Mouse (Mus musculus) MEL-GATA-1-ER (cell line): ENCODE results near the gene Esr2.
"Not testable (repeated sequence)": the region's sequence is repeated elsewhere in the genome, so short reads cannot be mapped to it uniquely, and the experiment has no call there.

ENCODE experiments used
- DNase-seq: peaks from one replicate; pipeline ENCODE4 v3.0.0-alpha.2; 2012; ENCODE audit warnings: low read depth; ENCODE audit errors: extremely low read depth

Gene Esr2

DNA sequence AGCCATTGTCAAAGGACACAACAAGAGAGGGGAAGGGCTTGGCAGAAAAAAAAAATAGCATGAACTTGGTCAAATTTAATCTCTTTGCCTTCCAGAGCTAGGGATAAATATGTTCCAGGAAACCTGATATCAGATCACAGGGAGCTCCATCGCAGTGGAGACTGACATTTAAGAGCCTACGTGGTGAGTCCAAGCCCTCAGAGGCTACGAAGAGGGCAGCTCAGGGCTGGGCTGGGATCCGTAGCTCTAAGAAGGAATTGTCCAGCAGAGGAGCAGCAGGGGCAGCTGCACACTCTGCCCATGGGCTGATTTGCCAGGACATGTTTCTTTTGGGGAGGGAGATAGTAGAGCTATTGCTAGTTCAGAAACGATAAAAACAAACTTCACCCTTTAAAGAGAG lies 11.4 kb downstream of the Esr2 start:
- DNase-seq: no peak

DNA sequence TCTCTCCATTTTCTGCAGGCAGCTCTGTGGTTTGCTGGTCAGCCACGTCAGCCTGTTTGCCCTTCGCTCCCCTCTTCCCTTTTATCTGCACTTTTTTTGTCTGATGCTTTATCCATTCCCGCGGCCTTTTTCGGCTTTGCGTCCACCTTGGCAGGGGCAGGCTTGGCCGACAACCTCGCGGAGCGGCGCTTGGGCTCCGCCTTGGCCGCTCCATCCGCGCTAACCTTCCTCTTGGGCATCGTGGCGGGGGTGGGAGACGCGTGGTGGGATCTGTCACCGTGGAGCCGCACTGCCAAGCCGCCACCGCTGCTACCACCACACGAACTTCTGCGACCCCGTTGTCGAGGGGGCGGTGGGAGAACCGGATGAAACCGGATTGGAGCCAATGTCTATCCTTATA lies 24.7 kb downstream of the Esr2 start:
- DNase-seq: not testable (repeated sequence)

DNA sequence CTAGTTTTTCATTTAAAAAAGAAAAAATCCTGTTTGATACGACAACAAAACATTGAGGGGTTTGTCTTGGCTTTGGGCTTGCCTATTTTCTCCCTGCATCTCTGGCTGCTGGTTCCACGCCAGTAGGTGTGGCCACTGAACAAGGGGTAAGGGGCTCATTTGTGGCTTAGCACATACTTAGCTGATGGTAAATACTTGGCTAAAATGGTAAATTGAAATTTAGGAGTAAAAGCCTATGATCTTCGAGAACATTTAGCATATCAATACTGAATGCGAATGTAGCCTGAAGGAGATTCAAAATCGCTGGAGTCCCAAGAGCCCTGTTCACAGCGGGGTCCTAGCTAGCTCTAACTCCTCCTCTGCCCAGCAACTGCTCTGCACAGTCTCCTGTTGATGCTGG lies 40.4 kb downstream of the Esr2 start:
- DNase-seq: no peak

DNA sequence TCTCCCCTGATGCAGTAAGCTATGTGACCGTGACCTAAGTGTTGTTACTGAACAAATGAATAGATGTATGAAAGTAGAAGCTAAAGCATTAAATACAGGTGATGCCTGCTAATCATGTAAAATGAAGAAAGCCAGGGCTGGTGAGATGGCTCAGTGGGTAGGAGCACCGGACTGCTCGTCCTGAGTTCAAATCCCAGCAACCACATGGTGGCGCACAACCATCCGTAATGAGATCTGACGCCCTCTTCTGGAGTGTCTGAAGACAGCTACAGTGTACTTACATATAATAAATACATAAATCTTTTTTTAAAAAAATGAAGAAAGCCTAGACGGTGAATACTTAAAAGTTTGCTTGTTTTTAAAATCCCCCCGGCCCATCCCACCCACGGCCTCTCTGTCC lies 44.0 kb downstream of the Esr2 start:
- DNase-seq: not testable (repeated sequence)

DNA sequence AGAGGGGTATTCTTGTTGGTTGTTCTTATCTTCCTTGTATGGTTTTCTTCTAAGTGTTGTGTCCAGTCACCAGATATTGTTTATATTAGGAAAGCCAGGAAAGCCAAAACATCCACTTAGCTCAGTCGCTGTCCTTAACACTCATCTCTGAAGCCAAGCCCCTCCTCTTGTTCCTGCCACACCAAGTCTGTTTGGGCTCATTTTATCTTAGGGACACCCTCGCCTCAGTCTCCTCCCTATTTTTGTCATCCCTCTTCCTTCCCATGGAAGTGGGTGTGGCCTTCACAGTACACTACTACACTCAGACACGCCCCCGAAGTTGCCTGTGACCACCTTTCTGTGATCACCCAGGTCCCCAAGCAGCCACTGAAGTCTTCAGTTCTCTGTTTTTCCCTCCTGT lies 44.5 kb downstream of the Esr2 start:
- no peak for DNase-seq

DNA sequence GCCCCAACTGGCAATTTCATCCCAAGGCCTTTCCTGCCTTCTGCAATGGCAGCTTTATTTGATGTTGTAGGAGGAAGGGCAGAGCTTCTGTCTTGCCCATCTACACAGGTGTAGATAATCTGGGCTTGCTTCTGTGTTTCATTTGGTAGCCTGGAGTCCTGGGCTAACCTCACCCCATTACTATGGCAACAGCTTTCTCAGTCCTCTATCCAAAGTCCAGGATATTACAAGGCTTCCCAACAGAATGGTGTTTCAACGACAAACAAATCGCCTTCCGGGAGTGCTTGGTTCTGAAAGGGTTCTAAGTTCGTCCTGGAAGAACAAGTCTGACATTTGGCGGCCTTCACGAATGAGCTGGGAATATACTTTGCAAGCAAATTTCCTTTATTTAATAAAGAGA lies 46.2 kb downstream of the Esr2 start:
- no peak for DNase-seq

DNA sequence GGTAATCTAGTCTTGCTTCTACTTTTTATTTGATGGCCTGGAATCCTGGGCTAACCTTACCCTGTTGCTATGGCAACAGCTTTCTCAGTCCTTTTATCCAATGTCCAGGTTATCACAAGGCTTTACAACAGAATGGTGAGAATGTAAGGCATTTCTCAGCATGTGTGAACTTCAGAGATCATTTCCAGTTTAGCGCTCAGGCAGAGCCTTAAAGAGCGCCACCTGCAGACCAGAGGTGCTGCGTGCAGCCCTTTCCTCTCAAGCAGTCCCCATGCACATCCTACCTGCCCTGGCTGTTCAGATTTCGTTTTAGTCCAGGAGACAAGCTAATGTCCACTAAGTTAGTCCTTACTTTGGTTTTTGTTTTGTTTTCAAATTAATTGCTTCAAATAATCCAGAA lies 46.8 kb downstream of the Esr2 start:
- DNase-seq: peak; percentile 29

DNA sequence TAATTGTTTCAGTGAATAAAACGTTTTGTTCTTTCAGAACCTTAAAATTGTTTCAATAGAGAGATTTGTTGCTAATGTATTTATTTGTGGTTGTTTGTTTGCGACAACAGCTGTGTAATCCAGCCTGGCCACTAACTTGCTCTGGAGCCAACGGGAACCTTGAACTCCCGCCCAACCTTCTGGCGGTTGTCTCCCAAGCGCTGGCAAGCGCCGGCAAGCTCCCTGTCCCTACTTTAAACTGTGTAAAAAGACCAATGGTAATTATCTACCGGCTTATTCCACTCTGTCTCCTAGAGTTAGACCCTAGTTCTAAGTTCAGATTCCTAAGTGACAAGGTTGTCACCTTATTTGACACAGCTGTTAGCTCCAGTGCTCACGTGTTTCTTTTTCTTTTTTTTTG lies 48.2 kb downstream of the Esr2 start:
- DNase-seq: no peak

DNA sequence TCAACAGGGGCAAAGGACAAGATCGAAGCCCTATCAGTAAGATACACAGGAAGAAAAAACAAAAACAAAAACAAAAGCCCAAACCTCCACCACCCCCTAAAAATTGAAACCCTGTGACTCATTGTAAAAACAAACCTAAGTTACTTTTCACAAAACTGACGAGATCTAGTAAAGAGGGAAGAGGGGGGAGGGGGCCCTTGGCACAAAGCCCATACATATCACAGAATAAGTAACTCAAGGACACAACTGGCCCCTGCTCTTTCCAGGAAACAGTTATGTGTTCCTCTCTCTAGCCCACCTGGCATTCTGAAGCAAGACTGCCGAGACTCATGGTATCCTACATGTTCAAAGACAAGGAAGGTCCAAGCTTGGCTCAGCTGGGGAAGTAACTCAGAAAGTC lies 48.8 kb downstream of the Esr2 start:
- no peak for DNase-seq

DNA sequence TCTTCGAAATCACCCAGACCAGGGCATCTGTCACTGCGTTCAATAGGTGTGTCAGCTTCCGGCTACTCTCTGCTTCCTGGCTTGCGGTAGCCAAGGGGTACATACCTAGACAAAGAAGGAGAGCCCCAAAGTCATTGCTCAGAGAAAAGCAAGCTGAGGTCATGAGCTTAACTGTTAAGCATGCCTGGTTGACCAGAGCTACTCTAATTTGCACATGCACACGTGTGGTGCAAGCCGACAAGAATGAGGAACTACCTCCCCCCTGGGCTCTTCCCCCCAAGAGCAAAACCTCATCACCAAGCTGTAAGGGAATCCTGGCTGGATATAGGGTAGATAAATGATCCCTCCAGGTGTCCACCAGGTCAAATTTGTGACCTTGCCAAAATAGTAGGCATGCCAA lies 53.8 kb downstream of the Esr2 start:
- DNase-seq: no peak

DNA sequence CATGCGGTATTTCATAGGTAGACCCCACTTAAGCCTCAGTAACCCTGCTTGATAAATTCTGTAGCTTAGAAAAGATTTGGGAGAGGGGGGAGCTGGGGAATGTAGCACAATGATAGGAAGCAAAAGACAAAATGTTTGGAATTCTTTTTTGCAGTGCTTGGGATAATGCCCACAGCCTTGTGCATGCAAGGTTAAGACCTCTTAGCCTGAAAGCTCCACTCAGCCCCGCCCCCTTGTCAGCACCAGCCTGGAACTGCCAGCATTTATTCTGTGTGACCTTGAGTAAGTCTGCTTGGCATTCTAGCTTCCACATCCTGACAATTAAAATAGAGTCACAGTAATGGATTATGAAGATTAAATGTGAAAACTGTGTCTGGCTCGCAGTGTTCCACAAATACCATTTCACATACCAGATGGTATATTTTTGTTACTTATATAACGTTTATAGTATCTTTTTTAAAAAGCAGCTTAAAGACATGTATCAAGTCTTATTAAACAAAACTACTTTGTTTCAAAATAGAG lies 59.4 kb downstream of the Esr2 start:
- DNase-seq: no peak

DNA sequence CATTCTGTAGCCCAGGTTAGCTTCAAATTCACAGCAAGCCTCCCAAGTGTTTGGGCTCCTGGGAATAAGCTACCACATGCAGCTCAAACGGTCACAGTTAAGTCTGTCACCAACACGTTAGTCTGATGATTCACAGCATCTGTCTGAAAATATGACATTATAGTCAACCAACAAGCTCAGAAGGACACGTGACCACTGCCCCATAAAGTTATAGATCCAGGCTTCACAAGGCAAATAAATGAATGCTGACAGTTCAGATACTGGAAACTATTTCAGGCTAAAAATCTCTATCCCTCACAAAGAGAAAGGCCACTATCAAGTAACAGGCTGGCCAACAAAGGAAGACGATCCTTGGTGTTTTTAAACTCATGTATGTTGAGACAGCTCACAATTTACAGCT lies 60.5 kb downstream of the Esr2 start:
- DNase-seq: no peak

DNA sequence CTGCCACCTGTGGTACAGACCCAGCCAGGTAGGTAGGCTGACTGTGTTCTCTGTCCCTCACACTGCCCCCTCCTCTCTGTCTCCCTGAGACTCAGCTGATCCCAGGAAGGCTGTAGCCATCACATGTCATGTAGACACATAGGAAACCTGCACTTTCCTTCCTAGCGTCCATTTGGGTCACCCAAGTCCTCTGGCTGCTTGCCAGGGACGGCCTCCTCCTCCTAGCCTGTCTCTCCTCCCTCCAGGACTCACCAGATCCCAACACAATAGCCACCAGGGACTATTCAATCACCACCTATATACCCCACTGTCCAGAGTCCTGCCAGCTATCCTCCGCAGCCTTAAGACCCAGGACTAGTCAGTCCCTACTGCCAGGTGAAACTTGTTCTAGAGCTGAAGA lies 66.0 kb downstream of the Esr2 start:
- no peak for DNase-seq

DNA sequence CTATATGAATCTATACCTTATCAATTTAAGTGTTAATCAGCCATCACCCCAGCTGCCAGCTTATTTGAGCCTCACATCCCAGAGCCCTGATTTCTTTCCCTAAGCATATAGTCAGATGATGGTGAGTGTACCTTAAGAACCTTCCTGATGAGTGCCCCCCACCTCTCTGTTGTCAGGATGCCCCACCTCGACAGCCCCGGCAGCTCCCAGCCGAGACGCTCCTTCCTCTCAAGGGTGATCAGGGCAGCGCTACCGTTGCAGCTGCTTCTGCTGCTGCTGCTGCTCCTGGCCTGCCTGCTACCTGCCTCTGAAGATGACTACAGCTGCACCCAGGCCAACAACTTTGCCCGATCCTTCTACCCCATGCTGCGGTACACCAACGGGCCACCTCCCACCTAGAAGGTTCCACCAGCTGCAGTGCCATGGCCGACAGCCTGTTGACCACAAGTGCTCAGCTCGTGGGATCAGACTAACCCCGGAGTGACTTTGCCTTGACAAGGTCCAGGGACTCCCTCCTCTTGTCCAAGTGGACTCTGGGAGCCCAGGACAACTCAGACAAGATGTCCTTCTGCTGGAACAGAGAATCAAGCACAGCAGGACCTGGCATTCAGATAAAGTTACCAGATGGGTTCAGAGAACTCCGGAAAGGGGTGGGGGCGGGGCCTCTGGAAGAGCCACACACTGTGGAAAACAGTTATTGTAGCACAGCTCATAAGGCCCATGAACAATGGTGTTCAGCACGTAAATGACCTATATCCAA lies 67.2 kb downstream of the Esr2 start:
- no peak for DNase-seq

DNA sequence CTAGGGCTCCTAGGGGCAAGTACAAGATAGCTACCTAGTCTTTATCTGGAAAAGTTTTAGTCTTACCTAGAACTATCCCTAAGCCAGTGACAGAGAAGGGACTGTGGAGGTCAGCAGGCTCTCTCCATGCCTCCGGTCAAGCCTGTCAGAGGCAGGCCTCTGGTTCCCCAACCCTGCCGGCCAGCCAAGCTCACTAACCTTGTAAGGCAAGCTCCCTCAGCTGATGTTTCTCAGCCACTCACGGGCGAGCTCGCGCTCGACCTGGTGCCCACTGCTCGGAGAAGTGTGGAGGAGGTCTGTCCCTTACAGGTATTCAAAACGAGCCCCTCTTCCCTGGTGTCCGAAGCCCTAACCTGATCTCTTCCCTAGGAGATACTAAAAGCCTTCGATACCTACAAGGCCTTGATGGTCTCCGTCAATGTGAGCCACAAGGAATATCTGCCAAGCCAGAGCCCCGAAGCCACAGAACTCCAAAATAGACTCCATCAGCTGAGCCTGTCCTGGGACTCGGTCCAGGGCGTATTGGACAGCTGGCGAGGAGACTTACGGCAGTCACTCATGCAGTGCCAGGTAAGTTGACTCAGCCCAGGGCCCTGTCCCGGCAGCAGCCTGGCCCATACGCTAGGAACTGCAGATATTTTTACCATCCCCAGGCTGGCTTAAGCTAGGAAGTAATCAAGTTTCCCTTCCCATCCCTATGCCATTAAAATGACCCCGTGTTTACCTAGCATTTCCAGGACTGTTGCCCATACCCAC lies 72.3 kb downstream of the Esr2 start:
- no peak for DNase-seq

DNA sequence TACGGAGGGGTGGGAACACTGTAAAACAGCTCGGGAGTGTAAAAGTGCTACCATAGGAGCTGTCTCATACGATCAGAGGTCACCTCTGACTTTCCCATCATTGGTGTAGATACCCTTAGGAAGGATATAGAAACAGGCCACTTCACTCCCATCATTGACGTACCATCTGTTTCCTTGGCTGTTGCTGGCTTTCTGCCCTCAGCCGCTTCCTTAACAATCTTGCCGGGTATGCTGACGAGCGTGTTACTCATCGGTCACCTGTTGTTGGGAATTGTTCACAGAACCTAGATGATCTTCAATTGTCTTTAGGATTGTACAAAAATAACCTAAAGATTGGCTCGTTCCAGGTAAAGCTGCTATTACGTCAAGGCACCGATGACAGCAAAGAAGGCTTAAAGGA lies 74.4 kb downstream of the Esr2 start:
- no peak for DNase-seq

DNA sequence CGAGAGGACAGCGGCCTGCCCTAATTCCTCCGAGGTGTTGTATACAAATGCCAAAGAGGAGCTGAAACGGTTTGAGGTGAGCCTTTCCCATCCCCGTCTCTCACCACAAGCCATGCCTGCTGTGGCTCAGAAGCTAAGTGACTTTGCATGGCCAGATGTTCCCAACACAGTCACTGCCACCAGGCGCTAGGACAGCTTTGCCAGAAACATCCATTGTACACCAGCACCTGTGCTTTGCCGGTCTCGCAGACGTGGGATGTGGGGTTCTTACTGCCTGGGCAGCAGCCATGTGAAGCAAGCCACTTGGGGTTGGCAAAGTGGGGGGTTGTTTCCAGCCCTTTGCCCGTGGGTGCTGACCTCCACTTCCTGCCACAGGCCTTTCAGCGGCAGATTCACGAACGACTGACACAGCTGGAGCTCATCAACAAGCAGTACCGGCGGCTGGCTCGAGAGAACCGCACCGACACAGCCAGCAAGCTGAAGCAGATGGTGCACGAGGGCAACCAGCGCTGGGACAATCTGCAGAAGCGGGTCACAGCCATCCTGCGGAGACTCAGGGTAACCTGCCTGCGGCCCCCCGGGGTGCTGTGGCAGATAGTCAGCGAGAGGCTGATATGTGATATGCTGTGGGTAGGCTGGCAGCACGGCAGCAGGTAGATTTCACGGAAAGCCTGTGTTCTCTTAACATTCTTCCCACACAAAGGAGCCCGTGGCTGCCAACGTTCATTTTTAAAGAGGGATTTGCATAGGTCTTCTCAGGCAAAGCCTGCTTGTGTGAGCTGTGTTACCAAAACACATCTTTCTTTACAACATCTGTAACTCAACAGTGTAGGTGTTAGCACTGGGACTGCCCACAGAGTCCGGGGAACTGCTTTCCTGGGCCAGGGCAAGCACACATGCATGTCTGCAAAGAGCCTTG lies 81.7 kb downstream of the Esr2 start:
- DNase-seq: no peak

DNA sequence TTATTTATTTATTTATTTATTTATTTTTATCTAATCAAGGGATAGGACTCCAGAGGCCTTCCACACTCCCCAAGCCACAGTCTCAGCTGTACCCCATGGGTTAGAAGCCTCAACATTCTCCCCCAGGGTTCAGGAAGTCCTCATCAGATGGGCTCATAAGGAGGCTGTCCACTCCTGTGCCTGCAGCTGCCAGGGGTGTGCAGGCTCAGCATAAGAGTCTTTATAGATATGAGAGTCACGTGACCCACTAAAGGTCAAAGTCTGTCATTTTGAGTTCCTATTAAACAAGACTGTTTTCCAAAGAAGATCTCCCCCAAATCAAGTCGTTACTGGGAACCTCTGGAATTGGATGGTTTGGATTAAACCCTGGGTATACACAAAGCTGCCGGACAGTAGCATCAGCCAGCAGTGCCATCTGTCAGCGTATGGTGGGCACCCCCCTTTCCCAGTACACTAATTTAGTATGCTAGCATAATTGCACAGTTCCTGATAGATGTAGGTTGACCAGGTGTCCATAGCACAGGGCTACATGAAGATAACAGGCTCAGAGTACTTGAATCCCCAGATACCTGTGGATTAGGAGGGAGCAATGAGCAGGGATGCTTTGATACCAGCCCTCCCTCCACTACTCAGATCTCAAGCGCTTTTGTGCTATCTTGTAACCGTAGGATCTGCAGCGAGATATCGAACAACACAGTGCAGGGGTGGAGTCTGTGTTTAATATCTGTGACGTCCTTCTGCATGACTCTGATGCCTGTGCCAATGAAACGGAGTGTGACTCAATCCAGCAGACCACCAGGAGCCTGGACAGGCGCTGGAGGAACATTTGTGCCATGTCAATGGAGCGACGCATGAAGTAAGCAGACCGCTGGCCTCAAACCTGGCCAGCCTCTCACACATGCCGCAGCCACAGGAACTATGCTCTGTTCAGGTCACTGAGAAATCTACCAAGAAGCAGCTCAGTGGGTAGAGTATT lies 83.2 kb downstream of the Esr2 start:
- no peak for DNase-seq

DNA sequence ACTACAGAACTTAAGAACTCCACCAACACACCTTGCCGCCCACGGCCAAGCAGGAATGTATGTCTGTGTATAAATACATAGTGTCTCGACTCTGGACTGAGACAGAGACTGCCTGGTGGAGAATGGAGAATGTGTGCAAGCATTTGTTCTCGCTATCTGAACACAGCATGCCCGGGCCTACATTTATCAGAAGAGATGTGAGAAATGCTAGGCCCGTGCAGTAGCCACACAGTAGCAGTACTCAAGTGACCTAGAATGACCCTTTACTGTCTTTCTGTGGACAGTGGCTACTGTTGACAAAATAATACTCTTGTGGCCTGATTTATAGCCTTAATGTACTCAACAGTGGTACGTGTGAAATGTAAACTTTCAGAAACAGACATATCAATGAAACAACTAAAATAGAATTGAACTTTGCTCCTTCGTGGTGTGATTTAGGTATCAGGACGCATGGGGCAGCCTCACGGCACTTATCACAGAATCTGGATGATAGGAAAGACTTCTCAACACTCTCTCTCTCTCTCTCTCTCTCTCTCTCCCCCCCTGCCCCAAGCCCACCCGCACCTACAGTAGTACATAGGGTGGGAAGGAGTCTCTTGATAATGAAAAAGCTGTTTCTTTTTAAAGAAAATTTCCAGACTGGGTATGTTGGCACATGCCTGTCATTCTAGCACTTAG lies 84.1 kb downstream of the Esr2 start:
- DNase-seq: no peak

DNA sequence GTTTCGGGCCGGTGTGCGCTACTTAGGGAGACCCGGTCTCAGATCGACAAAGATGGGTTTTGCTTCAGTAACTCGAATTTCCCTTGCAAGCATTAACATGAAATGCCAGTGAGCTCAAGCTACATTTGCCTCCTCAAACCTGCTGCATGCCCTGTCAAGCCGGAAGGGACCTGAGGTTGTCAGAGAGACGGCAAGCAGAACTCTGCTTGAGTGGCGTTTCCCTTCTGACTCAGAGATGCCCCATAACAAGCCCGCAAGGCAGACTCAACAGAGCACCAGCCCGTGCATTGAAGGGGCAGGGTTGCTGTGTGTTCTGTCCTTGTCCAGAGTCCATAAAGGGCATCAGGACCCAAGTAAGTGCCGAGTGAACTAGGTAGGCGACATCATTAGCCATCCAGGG lies 90.0 kb downstream of the Esr2 start:
- no peak for DNase-seq
